Mouse (Mus musculus) intestine, embryonic 14.5 days (tissue): ENCODE data around the gene Wasf3. TPM values are rescaled to one million over a fixed set of nuclear protein-coding genes. Genes with fewer than 3 reads are reported as not detected.

Experiments used
- ATAC-seq: fragments of 200-750 bp; cut with Nextera tagmentation; replicated peaks from 2 replicates; pipeline ENCODE4 v1.8.0; 2017; ENCODE audit warnings: low read depth, moderate number of reproducible peaks, moderate TSS enrichment, moderate library complexity; ENCODE audit not compliant: low FRiP score, low TSS enrichment
- DNase-seq: peaks from one replicate; pipeline ENCODE4 v3.0.0-alpha.2; 2018; ENCODE audit warnings: low spot score
- H3K27ac ChIP-seq: fragments of 300-500 bp; sonication (generic); 2 replicates; pipeline ENCODE4 v1.5.1; 2014; ENCODE audit warnings: low read depth, mild to moderate bottlenecking, control low read depth
- H3K27me3 ChIP-seq: fragments of 300-500 bp; sonication (generic); replicated peaks from 2 replicates; pipeline ENCODE4 v1.6.1; 2014; ENCODE audit warnings: low read length, control low read depth; ENCODE audit not compliant: control insufficient read depth, insufficient read depth
- H3K36me3 ChIP-seq: fragments of 300-500 bp; sonication (generic); 2 replicates; pipeline ENCODE4 v1.6.1; 2014; ENCODE audit warnings: low read length, control low read depth; ENCODE audit not compliant: control insufficient read depth, insufficient read depth
- H3K4me1 ChIP-seq: fragments of 300-500 bp; sonication (generic); replicated peaks from 2 replicates; pipeline ENCODE4 v1.6.1; 2014; ENCODE audit warnings: low read length, control low read depth, mixed read lengths; ENCODE audit not compliant: control insufficient read depth, insufficient read depth
- H3K4me2 ChIP-seq: fragments of 300-500 bp; sonication (generic); 2 replicates; pipeline ENCODE4 v1.6.1; 2014; ENCODE audit warnings: low read length
- H3K4me3 ChIP-seq: fragments of 300-500 bp; sonication (generic); 2 replicates; pipeline ENCODE4 v1.5.1; 2014; ENCODE audit warnings: low read depth, low read length, control low read depth, mixed read lengths
- H3K9ac ChIP-seq: fragments of 300-500 bp; sonication (generic); 2 replicates; pipeline ENCODE4 v1.6.1; 2014; ENCODE audit warnings: mild to moderate bottlenecking, low read length
- H3K9me3 ChIP-seq: fragments of 300-500 bp; sonication (generic); 2 replicates; pipeline ENCODE4 v1.6.1; 2016; ENCODE audit warnings: low read length, control low read depth; ENCODE audit not compliant: control insufficient read depth
- WGBS: fragments of 180-500 bp; shearing (Covaris S2); extraction: QIAGEN DNeasy Blood & Tissue Kit; methylation state at CpG from one replicate; pipeline ENCODE4 v1.1.7; 2014; 5-methylcytosine and 5-hydroxymethylcytosine counted together
- polyA plus RNA-seq: library from polyadenylated mRNA; unstranded; fragments of >200 nt; fragmentation: Nextera tagmentation; extraction: Ambion mirVana; gene quantifications from 2 replicates; pipeline ENCODE4 v1.2.1, GENCODE M21; 2014

Wasf3 gene
- polyA plus RNA-seq, 1 experiment from 2014 or later: 1.5 TPM

GRCm38 (mm10) chr5:146407791-146408190 is 23.0 kb downstream of the Wasf3 start:
- Histone ChIP-seq H3K27ac (no peak overlapping the region), H3K9ac (no peak overlapping the region), H3K27me3 (no peaks in the 10 kb centered on the region), H3K4me2 (no peak overlapping the region), H3K4me3 (no peak overlapping the region), H3K36me3 (no peaks in the 10 kb centered on the region), H3K4me1 (no peaks in the 10 kb centered on the region; the same call in 1 of the 2 replicates), H3K9me3 (no peaks in the 10 kb centered on the region)
- WGBS: 50% methylated on average over 3 of the region's 3 CpGs
- ATAC-seq (no peak), DNase-seq (no peak)

GRCm38 (mm10) chr5:146408604-146409003 is 23.8 kb downstream of the Wasf3 start:
- no peaks in the 10 kb centered on the region for H3K27me3 ChIP-seq
- 84% methylated on average over 8 of the region's 8 CpGs for WGBS
- H3K4me1 ChIP-seq: no peaks in the 10 kb centered on the region; the same call in 1 of the 2 replicates
- no peak overlapping the region for H3K4me3 ChIP-seq
- DNase-seq (no peak), ATAC-seq (no peak)
- H3K4me2 ChIP-seq: no peak overlapping the region
- H3K9me3 ChIP-seq: no peaks in the 10 kb centered on the region
- no peak overlapping the region for H3K9ac ChIP-seq
- H3K27ac ChIP-seq: no peak overlapping the region
- H3K36me3 ChIP-seq: no peaks in the 10 kb centered on the region

GRCm38 (mm10) chr5:146410821-146411220 is 26.0 kb downstream of the Wasf3 start:
- Histone ChIP-seq H3K4me3 (no peak overlapping the region), H3K27ac (no peak overlapping the region), H3K27me3 (no peaks in the 10 kb centered on the region), H3K9ac (no peak overlapping the region), H3K9me3 (no peaks in the 10 kb centered on the region), H3K4me1 (no peaks in the 10 kb centered on the region; the same call in 1 of the 2 replicates), H3K4me2 (no peak overlapping the region), H3K36me3 (no peaks in the 10 kb centered on the region)
- ATAC-seq: no peak
- DNase-seq: no peak
- WGBS: 75% methylated on average over 4 of the region's 4 CpGs

- DNase-seq (no peak), ATAC-seq (no peak)
- Histone ChIP-seq H3K27me3 (no peaks in the 10 kb centered on the region), H3K9me3 (no peaks in the 10 kb centered on the region), H3K4me2 (no peak overlapping the region), H3K4me1 (no peaks in the 10 kb centered on the region; the same call in 1 of the 2 replicates), H3K9ac (no peak overlapping the region), H3K27ac (no peak overlapping the region), H3K4me3 (no peak overlapping the region), H3K36me3 (no peaks in the 10 kb centered on the region)
- WGBS: 77% methylated on average over 15 of the region's 15 CpGs
Measured at GRCm38 (mm10) chr5:146412743-146413430, 28.1 kb downstream of the Wasf3 start.

- 81% methylated on average over 4 of the region's 4 CpGs for WGBS
- no peak overlapping the region for H3K27ac ChIP-seq
- no peak overlapping the region for H3K4me2 ChIP-seq
- H3K36me3 ChIP-seq: no peaks in the 10 kb centered on the region
- no peak overlapping the region for H3K9ac ChIP-seq
- no peaks in the 10 kb centered on the region for H3K27me3 ChIP-seq
- no peak for ATAC-seq
- no peaks in the 10 kb centered on the region; the same call in 1 of the 2 replicates for H3K4me1 ChIP-seq
- no peak overlapping the region for H3K4me3 ChIP-seq
- no peaks in the 10 kb centered on the region for H3K9me3 ChIP-seq
- DNase-seq: no peak
Measured at GRCm38 (mm10) chr5:146414611-146415010, 29.8 kb downstream of the Wasf3 start.

- no peak overlapping the region for H3K4me2 ChIP-seq
- DNase-seq: no peak
- no peak overlapping the region for H3K9ac ChIP-seq
- no peaks in the 10 kb centered on the region; the same call in 1 of the 2 replicates for H3K4me1 ChIP-seq
- no peak for ATAC-seq
- H3K9me3 ChIP-seq: no peaks in the 10 kb centered on the region
- H3K27me3 ChIP-seq: no peaks in the 10 kb centered on the region
- H3K4me3 ChIP-seq: no peak overlapping the region
- WGBS: 78% methylated on average over 12 of the region's 12 CpGs
- no peak overlapping the region for H3K27ac ChIP-seq
- H3K36me3 ChIP-seq: no peaks in the 10 kb centered on the region
Measured at GRCm38 (mm10) chr5:146415218-146415617, 30.4 kb downstream of the Wasf3 start.

GRCm38 (mm10) chr5:146416331-146417110 is 31.7 kb downstream of the Wasf3 start:
- Histone ChIP-seq H3K27me3 (no peaks in the 10 kb centered on the region), H3K4me3 (no peak overlapping the region), H3K9ac (no peak overlapping the region), H3K27ac (no peak overlapping the region), H3K4me2 (no peak overlapping the region), H3K4me1 (no peaks in the 10 kb centered on the region; the same call in 1 of the 2 replicates), H3K9me3 (no peaks in the 10 kb centered on the region), H3K36me3 (no peaks in the 10 kb centered on the region)
- DNase-seq (no peak), ATAC-seq (no peak)
- WGBS: 68% methylated on average over 20 of the region's 20 CpGs

GRCm38 (mm10) chr5:146418092-146418491 is 33.3 kb downstream of the Wasf3 start:
- no peak overlapping the region for H3K27ac ChIP-seq
- ATAC-seq (no peak), DNase-seq (no peak)
- no peak overlapping the region for H3K4me3 ChIP-seq
- no peaks in the 10 kb centered on the region for H3K4me1 ChIP-seq
- no peaks in the 10 kb centered on the region for H3K9me3 ChIP-seq
- H3K27me3 ChIP-seq: no peaks in the 10 kb centered on the region
- no peaks in the 10 kb centered on the region for H3K36me3 ChIP-seq
- 68% methylated on average over 7 of the region's 7 CpGs for WGBS
- no peak overlapping the region for H3K9ac ChIP-seq
- no peak overlapping the region for H3K4me2 ChIP-seq
